Mouse (Mus musculus) embryonic fibroblast, embryonic 13.5 days (primary cell): ENCODE results near the gene A930004D18Rik.
A peak's percentile ranks its signal among the peaks of the same experiment; 100 is the strongest.

ENCODE experiments used
- CTCF ChIP-seq: IDR thresholded peaks from 2 replicates; pipeline ENCODE4 v1.5.1; 2011; ENCODE audit warnings: mild to moderate bottlenecking, control low read depth, low read length, moderate library complexity, borderline replicate concordance; ENCODE audit not compliant: insufficient read depth
- POLR2A ChIP-seq: IDR thresholded peaks from 2 replicates; pipeline ENCODE4 v1.6.1; 2011; ENCODE audit warnings: low read depth, mild to moderate bottlenecking, control low read depth, low read length, moderate library complexity

DNA sequence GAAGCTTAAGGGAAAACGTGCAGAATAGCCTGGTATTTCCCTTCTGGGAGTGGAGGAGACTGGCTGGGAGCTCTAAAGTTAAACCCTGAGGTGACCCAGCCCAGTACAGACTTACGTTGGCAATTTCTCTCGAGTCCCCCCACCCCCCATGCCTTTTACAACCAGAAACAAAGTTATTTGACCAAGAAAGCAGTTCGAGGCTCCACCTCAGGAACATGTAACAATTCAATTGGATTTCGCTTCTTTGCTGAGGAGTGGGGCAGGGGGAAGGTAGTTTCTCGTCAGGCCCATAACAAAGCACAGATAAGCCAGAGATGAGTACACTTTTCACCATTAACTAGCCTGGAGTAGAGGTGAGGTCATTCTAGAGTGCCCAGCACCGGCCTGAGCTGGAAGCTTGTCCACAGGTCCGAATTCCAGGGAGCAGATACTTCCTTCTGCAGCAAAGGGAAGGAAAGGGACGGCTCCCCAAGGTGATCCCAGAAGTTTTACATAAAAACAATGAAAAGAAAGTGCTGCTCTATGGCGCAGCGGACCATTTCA lies 11.8 kb upstream of the A930004D18Rik start:
- TF ChIP-seq CTCF (no peak), POLR2A (peak; percentile 48; the same call in 1 of the 2 replicates)
